ENCODE assay signal across 8 mouse cellular contexts in the genomic region with DNA sequence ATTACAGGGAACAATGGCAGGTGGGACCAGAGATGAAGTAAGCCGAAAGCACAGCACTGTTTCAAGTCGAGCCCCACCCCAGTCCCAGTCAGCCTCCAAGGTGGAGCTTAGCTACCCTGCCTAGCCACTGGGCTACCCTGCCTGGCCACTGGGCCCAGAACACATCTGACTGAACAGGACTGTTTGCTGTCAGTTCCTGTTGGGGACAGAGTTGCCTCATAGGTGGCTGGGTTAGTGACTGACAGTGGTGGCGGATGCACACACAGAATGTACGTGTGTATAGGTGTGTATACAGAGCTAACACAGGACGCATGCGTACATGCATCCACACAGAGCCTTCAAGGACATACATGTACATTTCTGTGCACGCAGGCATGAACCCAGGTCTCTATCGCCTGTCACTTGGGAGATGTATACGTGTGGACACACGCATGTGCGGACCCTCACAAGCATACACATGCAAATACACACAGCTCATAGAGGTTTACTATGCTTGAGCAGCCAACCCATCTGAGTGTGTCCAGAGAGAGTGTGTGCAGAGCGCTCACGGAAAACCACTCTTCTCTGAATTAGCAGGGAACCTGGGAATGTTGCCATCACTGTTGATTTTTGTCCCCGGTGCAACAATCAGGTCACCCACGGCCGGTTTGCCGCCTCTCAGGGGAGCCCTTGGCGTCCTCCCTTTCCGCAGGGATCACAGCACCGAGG. TPM values are rescaled to one million over a fixed set of nuclear protein-coding genes. Genes with fewer than 3 reads are reported as not detected.
DNase-seq lines count a peak whose midpoint lies in the region; ATAC-seq lines count a peak whose summit lies in the region.

No protein-coding gene starts in this region.

- H3K9me3 ChIP-seq in heart, embryonic 12.5 days (replicated peaks): no peaks in the 10 kb centered on the region
- H3K9me3 ChIP-seq in hindbrain, embryonic 13.5 days: no peaks in the 10 kb centered on the region
- H3K9me3 ChIP-seq in midbrain, embryonic 10.5 days (replicated peaks): no peaks in the 10 kb centered on the region

- peaks cover 41% of the 10 kb centered on the region for H3K4me1 ChIP-seq in heart, embryonic 12.5 days (replicated peaks)
- H3K4me1 ChIP-seq in brown adipose tissue, adult 24 weeks (ENCODE audit: control insufficient read depth, insufficient read depth, insufficient read length, low read length): no peaks in the 10 kb centered on the region
- H3K4me1 ChIP-seq in hindbrain, embryonic 13.5 days (replicated peaks): peaks cover 31% of the 10 kb centered on the region
- peaks cover 20% of the 10 kb centered on the region for H3K4me1 ChIP-seq in midbrain, embryonic 10.5 days

- no peak for DNase-seq in heart, postnatal 14 days
- DNase-seq in midbrain, embryonic 10.5 days (ENCODE audit: low spot score): no peak
- no peak for DNase-seq in thymus, postnatal 14 days
- no peak for DNase-seq in right cerebral cortex, postnatal 4 days
- no peak for DNase-seq in spleen, adult 18-20 months

- no peak overlapping the region for H3K27ac ChIP-seq in heart, embryonic 12.5 days (ENCODE audit: poor library complexity, severe bottlenecking)
- H3K27ac ChIP-seq in brown adipose tissue, adult 24 weeks (replicated peaks; ENCODE audit: low read depth, low read length): no peak overlapping the region
- peak overlapping the region; percentile 98 for H3K27ac ChIP-seq in hindbrain, embryonic 13.5 days
- H3K27ac ChIP-seq in midbrain, embryonic 10.5 days (replicated peaks): peak overlapping the region; percentile 74

- H3K9ac ChIP-seq in heart, embryonic 12.5 days: peak overlapping the region; percentile 81
- H3K9ac ChIP-seq in hindbrain, embryonic 13.5 days: peak overlapping the region; percentile 87

- 34% methylated on average over 20 of the region's 20 CpGs for WGBS in heart, embryonic 12.5 days
- 32% methylated on average over 20 of the region's 20 CpGs for WGBS in hindbrain, embryonic 13.5 days
- WGBS in midbrain, embryonic 10.5 days: 38% methylated on average over 20 of the region's 20 CpGs

- H3K36me3 ChIP-seq in heart, embryonic 12.5 days: no peaks in the 10 kb centered on the region
- no peaks in the 10 kb centered on the region for H3K36me3 ChIP-seq in hindbrain, embryonic 13.5 days
- H3K36me3 ChIP-seq in midbrain, embryonic 10.5 days: no peaks in the 10 kb centered on the region

- peak overlapping the region; percentile 99 for H3K4me2 ChIP-seq in heart, embryonic 12.5 days
- peak overlapping the region; percentile 76 for H3K4me2 ChIP-seq in hindbrain, embryonic 13.5 days

- H3K27me3 ChIP-seq in heart, embryonic 12.5 days (replicated peaks): peaks cover 40% of the 10 kb centered on the region
- peaks cover 4% of the 10 kb centered on the region; the same call in 1 of the 2 replicates for H3K27me3 ChIP-seq in hindbrain, embryonic 13.5 days
- peaks cover 62% of the 10 kb centered on the region for H3K27me3 ChIP-seq in midbrain, embryonic 10.5 days (ENCODE audit: low read depth, poor library complexity, severe bottlenecking)

- peak; percentile 8; the same call in 1 of the 2 replicates for ATAC-seq in heart, embryonic 12.5 days (ENCODE audit: insufficient number of reproducible peaks, low FRiP score)
- peak; percentile 65 for ATAC-seq in hindbrain, embryonic 13.5 days (ENCODE audit: low FRiP score)

- peak overlapping the region; percentile 61 for H3K4me3 ChIP-seq in heart, embryonic 12.5 days
- H3K4me3 ChIP-seq in brown adipose tissue, adult 24 weeks (ENCODE audit: insufficient read depth, low read depth, low read length): peak overlapping the region; percentile 54; the same call in 1 of the 2 replicates
- H3K4me3 ChIP-seq in hindbrain, embryonic 13.5 days: peak overlapping the region; percentile 69
- H3K4me3 ChIP-seq in midbrain, embryonic 10.5 days: peak overlapping the region; percentile 61

- intact Hi-C loops in heart, postnatal 14 days (cut with DNase I): loop anchor here (5.0 kb wide), 1 partner anchor 146 kb away; no protein-coding TSS in a partner anchor

RNA-seq across cellular contexts. Expression of gene Gjd3, which starts 1.4 kb away (rescaled TPM):
- polyA plus RNA-seq in heart, embryonic 12.5 days (2016; fragmentation: Nextera tagmentation; extraction: Ambion mirVana): 3.5 and 3.9 TPM in 2 replicates
- total RNA-seq in heart, postnatal 14 days (2021): 1 to 10 TPM; 1.5 to 2.0 TPM
- polyA plus RNA-seq in brown adipose tissue, adult 24 weeks (2012; ENCODE audit: insufficient read depth, insufficient read length, missing spikeins): not detected in 2 replicates
- polyA plus RNA-seq in hindbrain, embryonic 13.5 days (2015; fragmentation: Nextera tagmentation; extraction: Ambion mirVana): 1.5 and 1.6 TPM in 2 replicates
- 0.16 TPM in 1 of 2 replicates, not detected in the other for polyA plus RNA-seq in midbrain, embryonic 10.5 days (2016; fragmentation: Nextera tagmentation; extraction: Ambion mirVana)

RNA-seq across cellular contexts. Expression of gene Top2a, which starts 42.5 kb away (rescaled TPM):
- polyA plus RNA-seq in heart, embryonic 12.5 days (2016; fragmentation: Nextera tagmentation; extraction: Ambion mirVana): 196 and 201 TPM in 2 replicates
- total RNA-seq in heart, postnatal 14 days (2021): 10 to 100 TPM; 16.0 to 34.1 TPM
- polyA plus RNA-seq in brown adipose tissue, adult 24 weeks (2012; ENCODE audit: insufficient read depth, insufficient read length, missing spikeins): 0.92 and 1.2 TPM in 2 replicates
- 55.7 and 62.2 TPM in 2 replicates for polyA plus RNA-seq in hindbrain, embryonic 13.5 days (2015; fragmentation: Nextera tagmentation; extraction: Ambion mirVana)
- 357 and 364 TPM in 2 replicates for polyA plus RNA-seq in midbrain, embryonic 10.5 days (2016; fragmentation: Nextera tagmentation; extraction: Ambion mirVana)

RNA-seq across cellular contexts. Expression of gene Rara, which starts 53.8 kb away (rescaled TPM):
- polyA plus RNA-seq in heart, embryonic 12.5 days (2016; fragmentation: Nextera tagmentation; extraction: Ambion mirVana): 33.8 and 35.1 TPM in 2 replicates
- 10 to 100 TPM; 17.9 to 21.6 TPM for total RNA-seq in heart, postnatal 14 days (2021)
- 3.2 and 5.5 TPM in 2 replicates for polyA plus RNA-seq in brown adipose tissue, adult 24 weeks (2012; ENCODE audit: insufficient read depth, insufficient read length, missing spikeins)
- 17.1 and 20.3 TPM in 2 replicates for polyA plus RNA-seq in hindbrain, embryonic 13.5 days (2015; fragmentation: Nextera tagmentation; extraction: Ambion mirVana)
- 15.5 and 16.1 TPM in 2 replicates for polyA plus RNA-seq in midbrain, embryonic 10.5 days (2016; fragmentation: Nextera tagmentation; extraction: Ambion mirVana)

RNA-seq across cellular contexts. Expression of gene Igfbp4, which starts 59.6 kb away (rescaled TPM):
- polyA plus RNA-seq in heart, embryonic 12.5 days (2016; fragmentation: Nextera tagmentation; extraction: Ambion mirVana): 371 and 382 TPM in 2 replicates
- total RNA-seq in heart, postnatal 14 days (2021): 100 to 1,000 TPM; 125 to 129 TPM
- 63.5 and 77.4 TPM in 2 replicates for polyA plus RNA-seq in brown adipose tissue, adult 24 weeks (2012; ENCODE audit: insufficient read depth, insufficient read length, missing spikeins)
- polyA plus RNA-seq in hindbrain, embryonic 13.5 days (2015; fragmentation: Nextera tagmentation; extraction: Ambion mirVana): 194 and 196 TPM in 2 replicates
- 290 and 322 TPM in 2 replicates for polyA plus RNA-seq in midbrain, embryonic 10.5 days (2016; fragmentation: Nextera tagmentation; extraction: Ambion mirVana)

Comparison
In these comparisons a context has a peak if more than half of its experiments do, and no peak if none do; other contexts are left out.
1. H3K27ac ChIP-seq: peak in hindbrain, embryonic 13.5 days (single experiment) and midbrain, embryonic 10.5 days (single experiment); none in heart, embryonic 12.5 days (single experiment) and brown adipose tissue, adult 24 weeks (single experiment).
2. RNA of gene Top2a, which starts 42.5 kb away (polyA plus RNA-seq): 357 to 364 TPM in midbrain, embryonic 10.5 days, 196 to 201 TPM in heart, embryonic 12.5 days and 55.7 to 62.2 TPM in hindbrain, embryonic 13.5 days; 0.92 to 1.2 TPM in brown adipose tissue, adult 24 weeks; every median in the first group is over 10 times any median in the second.
3. Peak in every context shown above with its lines, with median percentiles within 50 percentile points of each other: H3K4me3 ChIP-seq.